Mouse (Mus musculus): ENCODE data around the gene Mpped2. TPM values are rescaled to one million over a fixed set of nuclear protein-coding genes. Genes with fewer than 3 reads are reported as not detected.

Mpped2 gene
- total RNA-seq, 2 experiments from 2014 or later, result 0.25 TPM; not detected in 1

- no peak for ATAC-seq (replicated peaks; ENCODE audit: poor library complexity)
Observed at GRCm38 (mm10) chr2:106854213-106854612, 161.1 kb downstream of the Mpped2 start.

- no peak for ATAC-seq (replicated peaks; ENCODE audit: poor library complexity)
Observed at GRCm38 (mm10) chr2:106854758-106855157, 161.7 kb downstream of the Mpped2 start.

GRCm38 (mm10) chr2:106855184-106855583 is 162.1 kb downstream of the Mpped2 start:
- ATAC-seq (replicated peaks; ENCODE audit: poor library complexity), result no peak

GRCm38 (mm10) chr2:106855623-106856350 is 162.7 kb downstream of the Mpped2 start:
- ATAC-seq (replicated peaks; ENCODE audit: poor library complexity), result no peak

- no peak for ATAC-seq (replicated peaks; ENCODE audit: poor library complexity)
Observed at GRCm38 (mm10) chr2:106856361-106856961, 163.4 kb downstream of the Mpped2 start.

GRCm38 (mm10) chr2:106857258-106857657 is 164.2 kb downstream of the Mpped2 start:
- ATAC-seq (replicated peaks; ENCODE audit: poor library complexity), result no peak

GRCm38 (mm10) chr2:106857711-106858110 is 164.6 kb downstream of the Mpped2 start:
- no peak for ATAC-seq (replicated peaks; ENCODE audit: poor library complexity)

- ATAC-seq (replicated peaks; ENCODE audit: poor library complexity), result no peak
Observed at GRCm38 (mm10) chr2:106860856-106861679, 168.0 kb downstream of the Mpped2 start.

GRCm38 (mm10) chr2:106863050-106863653 is 170.1 kb downstream of the Mpped2 start:
- ATAC-seq (replicated peaks; ENCODE audit: poor library complexity), result no peak

- ATAC-seq (replicated peaks; ENCODE audit: poor library complexity), result no peak
Observed at GRCm38 (mm10) chr2:106865148-106865786, 172.2 kb downstream of the Mpped2 start.

GRCm38 (mm10) chr2:106866303-106866702 is 173.2 kb downstream of the Mpped2 start:
- no peak for ATAC-seq (replicated peaks; ENCODE audit: poor library complexity)

- ATAC-seq (replicated peaks; ENCODE audit: poor library complexity), result no peak
Observed at GRCm38 (mm10) chr2:106870886-106871285, 177.8 kb downstream of the Mpped2 start.

GRCm38 (mm10) chr2:106873166-106873565 is 180.1 kb downstream of the Mpped2 start:
- no peak for ATAC-seq (replicated peaks; ENCODE audit: poor library complexity)

GRCm38 (mm10) chr2:106883390-106883789 is 190.3 kb downstream of the Mpped2 start:
- ATAC-seq (replicated peaks; ENCODE audit: poor library complexity), result no peak

GRCm38 (mm10) chr2:106888174-106888573 is 195.1 kb downstream of the Mpped2 start:
- no peak for ATAC-seq (replicated peaks; ENCODE audit: poor library complexity)

GRCm38 (mm10) chr2:106889297-106890000 is 196.4 kb downstream of the Mpped2 start:
- ATAC-seq (replicated peaks; ENCODE audit: poor library complexity), result no peak

- no peak for ATAC-seq (replicated peaks; ENCODE audit: poor library complexity)
Observed at GRCm38 (mm10) chr2:106893376-106893775, 200.3 kb downstream of the Mpped2 start.

- ATAC-seq (replicated peaks; ENCODE audit: poor library complexity), result no peak
Observed at GRCm38 (mm10) chr2:106895326-106896023, 202.4 kb downstream of the Mpped2 start.

- ATAC-seq (replicated peaks; ENCODE audit: poor library complexity), result no peak
Observed at GRCm38 (mm10) chr2:106896024-106896384, 202.9 kb downstream of the Mpped2 start.
